8 mouse cellular contexts compared by ENCODE assay signal in genomic region chr15:79229058-79229821, GRCm38 (mm10). TPM values are rescaled to one million over a fixed set of nuclear protein-coding genes. Genes with fewer than 3 reads are reported as not detected.
DNase-seq lines count a peak whose midpoint lies in the region; ATAC-seq lines count a peak whose summit lies in the region.

Pick1 (plus strand) TSS chr15:79229173.
Gm49486 (plus strand) TSS chr15:79229391.

- peak within 1 kb of the TSS; percentile 77 for H3K4me3 ChIP-seq in hindbrain, embryonic 12.5 days

- peaks cover 18% of the 10 kb centered on the region for H3K4me1 ChIP-seq in hindbrain, embryonic 12.5 days

- H3K4me2 ChIP-seq in hindbrain, embryonic 12.5 days (replicated peaks): peak within 1 kb of the TSS; percentile 97

- peak; percentile 88 for ATAC-seq in hindbrain, embryonic 12.5 days (ENCODE audit: low FRiP score)

- H3K27ac ChIP-seq in hindbrain, embryonic 12.5 days: peak within 1 kb of the TSS; percentile 98

- H3K9ac ChIP-seq in hindbrain, embryonic 12.5 days: peak within 1 kb of the TSS; percentile 93

- peaks cover 25% of the 10 kb centered on the region for H3K36me3 ChIP-seq in hindbrain, embryonic 12.5 days

- peak; percentile 97 for DNase-seq in MN1 (ENCODE audit: low spot score)
- peak; percentile 93 for DNase-seq in cerebellum, adult 9-10 months
- DNase-seq in frontal cortex, adult 2 months (ENCODE audit: extremely low spot score in 1 of 2, low spot score in 1 of 2): peak; percentile 63 to 85
- peak; percentile 86 to 90 for DNase-seq in layer of hippocampus, postnatal 14 days (ENCODE audit: low spot score in 2 of 2)
- DNase-seq in lung, postnatal 14 days: peak; percentile 87
- DNase-seq in retina, adult 2 months (ENCODE audit: low read depth, low spot score): peak; percentile 73
- peak; percentile 85 to 90 for DNase-seq in thymus, postnatal 36 days

- WGBS in hindbrain, embryonic 12.5 days: 1% methylated on average over 51 of the region's 51 CpGs

- H3K27me3 ChIP-seq in hindbrain, embryonic 12.5 days: no peaks in the 10 kb centered on the region

- no peaks in the 10 kb centered on the region for H3K9me3 ChIP-seq in hindbrain, embryonic 12.5 days (replicated peaks)

RNA-seq across cellular contexts. Expression of gene Pick1, which starts in this region (rescaled TPM):
- polyA plus RNA-seq in frontal cortex, adult 2 months (2012; rRNA removed): 87.7 and 98.4 TPM in 2 replicates
- 67.1 and 72.6 TPM in 2 replicates for polyA plus RNA-seq in hindbrain, embryonic 12.5 days (2016; fragmentation: Nextera tagmentation; extraction: Ambion mirVana)
- total RNA-seq in layer of hippocampus, postnatal 14 days (2021): 10 to 100 TPM; 47.6 to 47.8 TPM

RNA-seq across cellular contexts. Expression of gene Gm49486, which starts in this region (rescaled TPM):
- 1.3 and 1.4 TPM in 2 replicates for polyA plus RNA-seq in frontal cortex, adult 2 months (2012; rRNA removed)
- 1.0 TPM in 2 replicates for polyA plus RNA-seq in hindbrain, embryonic 12.5 days (2016; fragmentation: Nextera tagmentation; extraction: Ambion mirVana)
- total RNA-seq in layer of hippocampus, postnatal 14 days (2021): 1 to 10 TPM; 1.3 to 1.7 TPM

Comparison
In these comparisons a context has a peak if more than half of its experiments do, and no peak if none do; other contexts are left out.
1. Peak in every context shown above with its lines: DNase-seq, ATAC-seq, H3K4me3 ChIP-seq and H3K27ac ChIP-seq.